Mouse (Mus musculus): ENCODE measurements around the gene Grm1. TPM values are rescaled to one million over a fixed set of nuclear protein-coding genes. Genes with fewer than 3 reads are reported as not detected.
"Not testable (repeated sequence)": the region's sequence is repeated elsewhere in the genome, so short reads cannot be mapped to it uniquely, and the experiment has no call there.

Grm1 gene
- total and polyA plus RNA-seq, 3 experiments: 0.66 TPM; not detected in 2

DNA sequence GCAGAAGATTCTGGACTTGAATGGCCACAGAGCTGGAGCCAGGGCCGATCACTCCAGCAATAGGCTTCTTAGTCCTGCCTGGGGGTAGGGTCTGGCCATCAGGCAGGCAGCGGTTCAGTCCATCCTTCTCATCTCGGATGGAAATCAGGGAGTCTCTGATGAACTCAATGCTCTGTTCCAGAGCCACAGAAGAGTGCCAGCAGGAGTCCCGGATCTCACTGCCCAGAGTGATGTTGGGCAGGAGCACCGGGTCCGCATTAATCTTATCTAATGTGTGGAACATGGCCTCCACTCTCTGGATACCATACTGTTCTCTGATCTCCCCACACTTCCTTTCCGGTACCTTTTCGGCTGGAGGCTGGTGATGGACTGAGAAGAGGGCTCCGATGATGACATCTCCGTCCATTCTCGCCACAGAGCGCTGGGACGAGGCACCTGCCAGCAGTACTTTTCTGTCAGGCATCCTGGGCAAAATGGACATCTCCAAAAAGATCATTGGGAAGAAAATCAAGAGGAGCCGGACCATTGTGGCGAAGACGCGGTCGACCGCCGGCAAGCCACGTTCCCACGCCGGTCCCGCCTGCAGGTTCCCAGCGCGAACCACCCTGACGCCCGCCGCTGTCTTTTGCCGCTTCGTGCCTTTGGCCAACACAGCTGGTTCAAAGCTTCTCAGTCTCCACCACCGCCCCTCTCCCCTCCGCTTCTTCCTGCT is 2.0 kb downstream of the Grm1 start:
- Histone ChIP-seq H3K36me3 (replicated peaks) (no peaks in the 10 kb centered on the region), H3K27me3 (ENCODE audit: insufficient read depth, low read length) (no peaks in the 10 kb centered on the region), H3K9me3 (replicated peaks) (no peaks in the 10 kb centered on the region), H3K4me1 (ENCODE audit: insufficient read depth, low read depth, low read length) (no peaks in the 10 kb centered on the region), H3K4me3 (ENCODE audit: low read depth, low read length) (no peak overlapping the region)
- DNase-seq (ENCODE audit: low spot score) (no peak), ATAC-seq (ENCODE audit: extremely low read depth, insufficient number of reproducible peaks, low FRiP score, poor library complexity, severe bottlenecking) (no peak)
- no peak for TF ChIP-seq GATA2 (IDR thresholded peaks at IDR 0.05; ENCODE audit: borderline replicate concordance, low read depth, low read length)

DNA sequence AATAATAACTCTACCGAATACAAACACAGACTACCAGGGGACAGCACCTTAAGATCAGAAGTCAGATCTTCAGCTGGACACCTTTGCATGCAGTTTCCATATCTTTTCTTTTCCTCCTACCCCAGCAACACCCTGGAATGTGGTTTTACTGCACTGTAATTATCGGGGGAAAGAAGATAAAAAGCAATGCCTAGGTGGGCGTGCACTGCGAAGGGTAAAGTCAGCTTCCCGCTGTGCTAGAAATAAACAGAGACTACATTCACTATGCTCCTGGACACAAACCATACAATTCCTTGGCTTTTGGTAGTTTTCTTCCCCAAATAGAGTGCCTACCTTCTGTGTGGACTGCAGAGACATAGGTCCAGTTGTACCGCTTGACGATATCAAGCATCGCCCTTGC is 2.6 kb downstream of the Grm1 start:
- DNase-seq (ENCODE audit: low spot score): no peak
- ATAC-seq (ENCODE audit: extremely low read depth, insufficient number of reproducible peaks, low FRiP score, poor library complexity, severe bottlenecking): no peak

GRCm38 (mm10) chr10:11065136-11065535 is 17.0 kb downstream of the Grm1 start:
- Histone ChIP-seq H3K4me1 (ENCODE audit: insufficient read depth, low read depth, low read length) (no peaks in the 10 kb centered on the region), H3K27me3 (ENCODE audit: insufficient read depth, low read length) (no peaks in the 10 kb centered on the region), H3K36me3 (replicated peaks) (no peaks in the 10 kb centered on the region), H3K9me3 (replicated peaks) (no peaks in the 10 kb centered on the region), H3K4me3 (ENCODE audit: low read depth, low read length) (no peak overlapping the region)
- DNase-seq (ENCODE audit: low spot score) (no peak), ATAC-seq (ENCODE audit: extremely low read depth, insufficient number of reproducible peaks, low FRiP score, poor library complexity, severe bottlenecking) (no peak)
- TF ChIP-seq GATA2 (IDR thresholded peaks at IDR 0.05; ENCODE audit: borderline replicate concordance, low read depth, low read length): no peak
- no peak for TF ChIP-seq GATA1 (IDR thresholded peaks at IDR 0.05; ENCODE audit: borderline replicate concordance, low read length)
- no peak for TF ChIP-seq CTCF (IDR thresholded peaks at IDR 0.05; ENCODE audit: low read depth, low read length)
- no peak for TF ChIP-seq POLR2AphosphoS5 (IDR thresholded peaks at IDR 0.05; ENCODE audit: insufficient replicate concordance, low read depth, low read length)
- TF ChIP-seq TAL1 (conservative IDR thresholded peaks at IDR 0.05; ENCODE audit: low read depth, low read length): no peak

More for the DNA sequence above, 2.6 kb downstream of the Grm1 start:
- TF ChIP-seq TAL1 (conservative IDR thresholded peaks at IDR 0.05; ENCODE audit: low read depth, low read length): no peak
- TF ChIP-seq GATA2 (IDR thresholded peaks at IDR 0.05; ENCODE audit: borderline replicate concordance, low read depth, low read length): no peak
- TF ChIP-seq GATA1 (IDR thresholded peaks at IDR 0.05; ENCODE audit: borderline replicate concordance, low read length): no peak
- TF ChIP-seq POLR2AphosphoS5 (IDR thresholded peaks at IDR 0.05; ENCODE audit: insufficient replicate concordance, low read depth, low read length): no peak
- no peak for TF ChIP-seq CTCF (IDR thresholded peaks at IDR 0.05; ENCODE audit: low read depth, low read length)
- no peak overlapping the region for H3K4me3 ChIP-seq (ENCODE audit: low read depth, low read length)
- no peaks in the 10 kb centered on the region for H3K4me1 ChIP-seq (ENCODE audit: insufficient read depth, low read depth, low read length)
- no peaks in the 10 kb centered on the region for H3K27me3 ChIP-seq (ENCODE audit: insufficient read depth, low read length)
- H3K36me3 ChIP-seq (replicated peaks): no peaks in the 10 kb centered on the region
- no peaks in the 10 kb centered on the region for H3K9me3 ChIP-seq (replicated peaks)

GRCm38 (mm10) chr10:11061318-11062071 is 20.7 kb downstream of the Grm1 start:
- Histone ChIP-seq H3K9me3 (replicated peaks) (no peaks in the 10 kb centered on the region), H3K4me1 (ENCODE audit: insufficient read depth, low read depth, low read length) (no peaks in the 10 kb centered on the region), H3K36me3 (replicated peaks) (no peaks in the 10 kb centered on the region), H3K27me3 (ENCODE audit: insufficient read depth, low read length) (peaks cover 3% of the 10 kb centered on the region; the same call in 1 of the 2 replicates), H3K4me3 (ENCODE audit: low read depth, low read length) (no peak overlapping the region)
- TF ChIP-seq GATA1 (IDR thresholded peaks at IDR 0.05; ENCODE audit: borderline replicate concordance, low read length) (no peak), POLR2AphosphoS5 (IDR thresholded peaks at IDR 0.05; ENCODE audit: insufficient replicate concordance, low read depth, low read length) (no peak), GATA2 (IDR thresholded peaks at IDR 0.05; ENCODE audit: borderline replicate concordance, low read depth, low read length) (no peak), TAL1 (conservative IDR thresholded peaks at IDR 0.05; ENCODE audit: low read depth, low read length) (no peak), CTCF (IDR thresholded peaks at IDR 0.05; ENCODE audit: low read depth, low read length) (no peak)
- ATAC-seq (ENCODE audit: extremely low read depth, insufficient number of reproducible peaks, low FRiP score, poor library complexity, severe bottlenecking): no peak
- no peak for DNase-seq (ENCODE audit: low spot score)

- DNase-seq (ENCODE audit: low spot score) (no peak), ATAC-seq (ENCODE audit: extremely low read depth, insufficient number of reproducible peaks, low FRiP score, poor library complexity, severe bottlenecking) (no peak)
- H3K4me3 ChIP-seq (ENCODE audit: low read depth, low read length): no peak overlapping the region
- H3K4me1 ChIP-seq (ENCODE audit: insufficient read depth, low read depth, low read length): no peaks in the 10 kb centered on the region
- no peak for TF ChIP-seq GATA1 (IDR thresholded peaks at IDR 0.05; ENCODE audit: borderline replicate concordance, low read length)
- H3K36me3 ChIP-seq (replicated peaks): no peaks in the 10 kb centered on the region
- H3K27me3 ChIP-seq (ENCODE audit: insufficient read depth, low read length): no peaks in the 10 kb centered on the region; the same call in 1 of the 2 replicates
- no peaks in the 10 kb centered on the region for H3K9me3 ChIP-seq (replicated peaks)
Measured at GRCm38 (mm10) chr10:11049361-11049760, 32.8 kb downstream of the Grm1 start.

DNA sequence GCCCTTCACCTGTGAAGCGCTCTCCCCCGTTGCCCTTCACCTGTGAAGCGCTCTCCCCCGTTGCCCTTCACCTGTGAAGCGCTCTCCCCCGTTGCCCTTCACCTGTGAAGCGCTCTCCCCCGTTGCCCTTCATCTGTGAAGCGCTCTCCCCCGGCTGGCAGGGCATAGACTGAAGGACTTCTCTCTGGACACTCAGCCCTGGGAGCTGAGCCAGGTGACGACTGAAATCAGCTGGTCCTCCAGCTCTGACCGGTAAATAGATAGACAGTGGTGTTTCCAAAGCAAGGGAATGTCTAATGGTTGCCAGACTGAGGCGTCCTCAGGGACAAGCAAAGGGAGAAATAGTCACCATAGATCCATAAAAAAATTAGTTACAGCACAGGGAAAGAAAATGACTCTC is 36.7 kb downstream of the Grm1 start:
- ATAC-seq (ENCODE audit: extremely low read depth, insufficient number of reproducible peaks, low FRiP score, poor library complexity, severe bottlenecking); H3K27me3 ChIP-seq (ENCODE audit: insufficient read depth, low read length); H3K9me3 ChIP-seq (replicated peaks); H3K4me1 ChIP-seq (ENCODE audit: insufficient read depth, low read depth, low read length); H3K36me3 ChIP-seq (replicated peaks); DNase-seq (ENCODE audit: low spot score); H3K4me3 ChIP-seq (ENCODE audit: low read depth, low read length): not testable (repeated sequence)
